Mouse (Mus musculus): ENCODE results near the gene Olfr1032.
"Not testable (repeated sequence)": the region's sequence is repeated elsewhere in the genome, so short reads cannot be mapped to it uniquely, and the experiment has no call there.

DNA sequence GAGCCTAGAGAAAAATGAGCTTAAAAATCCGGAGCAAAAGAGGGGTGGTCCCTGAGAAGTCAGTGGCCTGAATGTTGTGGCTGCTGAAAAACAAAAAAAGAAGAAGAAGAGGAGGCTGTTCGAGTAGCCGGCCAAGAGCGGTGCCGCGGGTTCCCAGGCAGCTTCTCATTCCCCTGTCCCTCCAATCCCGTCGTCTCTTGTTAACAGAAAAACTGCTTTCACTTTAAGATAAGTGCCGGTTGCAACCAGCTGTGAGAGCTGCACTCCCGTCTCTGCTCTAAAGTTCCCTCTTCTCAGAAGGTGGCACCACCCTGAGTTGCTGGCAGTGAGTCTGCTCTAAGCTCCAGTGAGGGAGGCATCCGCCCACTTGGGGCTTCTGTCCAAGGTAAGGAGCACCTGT is 15.1 kb downstream of the Olfr1032 start, which contains the start of gene Olfr1033:
- TF ChIP-seq POLR2A (IDR thresholded peaks at IDR 0.05; ENCODE audit: borderline replicate concordance, control insufficient read depth, low read depth, low read length); CTCF (IDR thresholded peaks at IDR 0.05; ENCODE audit: control insufficient read depth, insufficient read depth, low read length): not testable (repeated sequence)

All from bone marrow, adult 2 months (tissue).